In the genomic region with DNA sequence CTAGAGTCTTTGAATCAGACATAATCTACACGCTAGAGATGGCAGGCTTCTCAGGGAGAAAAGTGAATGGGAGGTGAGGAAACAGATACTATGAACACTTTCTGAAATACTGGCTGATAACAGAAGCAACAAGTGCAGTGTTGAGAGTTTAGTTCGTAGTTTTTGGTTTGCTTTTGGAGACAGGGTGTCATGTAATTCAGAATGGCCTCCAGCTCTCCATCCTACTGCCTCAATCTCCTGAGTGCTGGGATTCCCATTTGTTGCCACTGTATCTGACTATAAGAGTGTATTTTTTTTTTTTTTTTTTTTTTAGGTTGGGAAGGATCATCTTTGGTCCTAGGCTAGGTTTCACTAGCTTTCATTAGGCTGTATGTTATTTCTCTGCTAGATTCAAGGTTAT, we compare ENCODE assay signal across 9 mouse cellular contexts. TPM values are rescaled to one million over a fixed set of nuclear protein-coding genes. Genes with fewer than 3 reads are reported as not detected.
A peak's percentile ranks its signal among the peaks of the same experiment; 100 is the strongest.
DNase-seq lines count a peak whose midpoint lies in the region; ATAC-seq and TF ChIP-seq lines count a peak whose summit lies in the region.
"Had no signal": no experiment of that assay in that cellular context is flagged by ENCODE, and none has a peak within 500 bp of the region (broad histone marks: within the 10 kb centered on the region; RNA-seq: fewer than 3 reads in every experiment).

No protein-coding gene starts in this region.

- H3K9ac ChIP-seq in midbrain, embryonic 11.5 days (ENCODE audit: low read length), result no peak overlapping the region
- no peak overlapping the region for H3K9ac ChIP-seq in midbrain, embryonic 15.5 days
- 0 out of 2 replicates have a peak overlapping the region, but pooled peaks have one; percentile 89 for H3K9ac ChIP-seq in limb, embryonic 14.5 days (ENCODE audit: low read depth, low read length, severe bottlenecking)
- H3K9ac ChIP-seq in stomach, postnatal 0 days (ENCODE audit: low read length), result peak overlapping the region; percentile 96

- intact Hi-C loops in heart, postnatal 36 days (cut with DNase I), result no loop called here

- 50% methylated on average over 2 of the region's 2 CpGs for WGBS in heart, embryonic 10.5 days
- 86% methylated on average over 2 of the region's 2 CpGs for WGBS in midbrain, embryonic 11.5 days
- WGBS in midbrain, embryonic 15.5 days, result 82% methylated on average over 2 of the region's 2 CpGs
- WGBS in limb, embryonic 14.5 days, result 76% methylated on average over 2 of the region's 2 CpGs
- WGBS in stomach, postnatal 0 days, result 58% methylated on average over 2 of the region's 2 CpGs

- ATAC-seq in midbrain, embryonic 11.5 days (ENCODE audit: low FRiP score), result no peak
- no peak for ATAC-seq in midbrain, embryonic 15.5 days (replicated peaks)
- ATAC-seq in limb, embryonic 14.5 days (ENCODE audit: low FRiP score, low read depth), result no peak
- no peak for ATAC-seq in stomach, postnatal 0 days (ENCODE audit: low FRiP score, low TSS enrichment)

- H3K9me3 ChIP-seq in heart, embryonic 10.5 days, result no peaks in the 10 kb centered on the region
- H3K9me3 ChIP-seq in midbrain, embryonic 11.5 days (ENCODE audit: control insufficient read depth, low read length), result no peaks in the 10 kb centered on the region
- H3K9me3 ChIP-seq in midbrain, embryonic 15.5 days, result no peaks in the 10 kb centered on the region
- no peaks in the 10 kb centered on the region for H3K9me3 ChIP-seq in limb, embryonic 14.5 days (ENCODE audit: control insufficient read depth, low read length)
- H3K9me3 ChIP-seq in stomach, postnatal 0 days (ENCODE audit: control insufficient read depth, low read length), result no peaks in the 10 kb centered on the region

- peaks cover 27% of the 10 kb centered on the region for H3K4me1 ChIP-seq in heart, embryonic 10.5 days
- H3K4me1 ChIP-seq in midbrain, embryonic 11.5 days (ENCODE audit: control insufficient read depth, insufficient read depth, low read length), result peaks cover 22% of the 10 kb centered on the region; the same call in 1 of the 2 replicates
- peaks cover 32% of the 10 kb centered on the region for H3K4me1 ChIP-seq in midbrain, embryonic 15.5 days
- peaks cover 25% of the 10 kb centered on the region for H3K4me1 ChIP-seq in limb, embryonic 14.5 days (ENCODE audit: control insufficient read depth, insufficient read depth, low read length)
- no peaks in the 10 kb centered on the region for H3K4me1 ChIP-seq in stomach, postnatal 0 days (replicated peaks; ENCODE audit: control insufficient read depth, insufficient read depth)

- no peak for TF ChIP-seq POLR2A in limb, embryonic 14.5 days (IDR thresholded peaks at IDR 0.05; ENCODE audit: borderline replicate concordance, extremely low read depth, insufficient read depth, insufficient read length)

- H3K4me2 ChIP-seq in midbrain, embryonic 11.5 days, result no peak overlapping the region
- H3K4me2 ChIP-seq in midbrain, embryonic 15.5 days, result no peak overlapping the region; the same call in 1 of the 2 replicates
- peak overlapping the region; percentile 66 for H3K4me2 ChIP-seq in limb, embryonic 14.5 days (replicated peaks; ENCODE audit: low read depth, low read length, severe bottlenecking)
- peak overlapping the region; percentile 84 for H3K4me2 ChIP-seq in stomach, postnatal 0 days (replicated peaks; ENCODE audit: low read depth)

- peak overlapping the region; percentile 92 for H3K4me3 ChIP-seq in heart, embryonic 10.5 days
- H3K4me3 ChIP-seq in midbrain, embryonic 11.5 days (ENCODE audit: low read depth, low read length), result no peak overlapping the region
- H3K4me3 ChIP-seq in midbrain, embryonic 15.5 days, result no peak overlapping the region
- peak overlapping the region; percentile 86 for H3K4me3 ChIP-seq in limb, embryonic 14.5 days (replicated peaks; ENCODE audit: low read length)
- peak overlapping the region; percentile 94 for H3K4me3 ChIP-seq in stomach, postnatal 0 days (ENCODE audit: low read depth, low read length)

- TF ChIP-seq CTCF in stomach, postnatal 0 days (IDR thresholded peaks at IDR 0.05; ENCODE audit: low read depth), result no peak

- peaks cover 54% of the 10 kb centered on the region for H3K36me3 ChIP-seq in heart, embryonic 10.5 days
- peaks cover 26% of the 10 kb centered on the region for H3K36me3 ChIP-seq in midbrain, embryonic 11.5 days (ENCODE audit: control insufficient read depth, insufficient read depth, low read length)
- peaks cover 30% of the 10 kb centered on the region; the same call in 1 of the 2 replicates for H3K36me3 ChIP-seq in midbrain, embryonic 15.5 days (replicated peaks)
- H3K36me3 ChIP-seq in limb, embryonic 14.5 days (ENCODE audit: control insufficient read depth, insufficient read depth, low read length), result peaks cover 50% of the 10 kb centered on the region
- H3K36me3 ChIP-seq in stomach, postnatal 0 days (ENCODE audit: control insufficient read depth, insufficient read depth, low read length), result peaks cover 21% of the 10 kb centered on the region

- TF ChIP-seq EP300 in stomach, postnatal 0 days (optimal IDR thresholded peaks at IDR 0.05), result no peak

- H3K27ac ChIP-seq in heart, embryonic 10.5 days, result peak overlapping the region; percentile 98
- no peak overlapping the region for H3K27ac ChIP-seq in midbrain, embryonic 11.5 days (ENCODE audit: low read depth, low read length)
- no peak overlapping the region for H3K27ac ChIP-seq in midbrain, embryonic 15.5 days
- H3K27ac ChIP-seq in limb, embryonic 14.5 days (replicated peaks; ENCODE audit: low read depth, low read length), result peak overlapping the region; percentile 75
- peak overlapping the region; percentile 95 for H3K27ac ChIP-seq in stomach, postnatal 0 days (replicated peaks)

- DNase-seq in heart, embryonic 10.5 days (ENCODE audit: low spot score), result peak; percentile 30
- DNase-seq in heart, postnatal 36 days, result no peak
- peak; percentile 64 for DNase-seq in midbrain, embryonic 11.5 days (ENCODE audit: low spot score, missing footprints)
- no peak for DNase-seq in limb, embryonic 14.5 days (ENCODE audit: low spot score)
- DNase-seq in stomach, postnatal 0 days (ENCODE audit: low spot score), result peak; percentile 7
- no peak for DNase-seq in adrenal gland, adult 8-10 months
- DNase-seq in layer of hippocampus, adult 9-10 months (ENCODE audit: low spot score), result no peak
- DNase-seq: thymus, adult 18-20 months had no signal

- no peaks in the 10 kb centered on the region for H3K27me3 ChIP-seq in heart, embryonic 10.5 days (ENCODE audit: insufficient read depth, poor library complexity, severe bottlenecking)
- H3K27me3 ChIP-seq in midbrain, embryonic 11.5 days (ENCODE audit: control insufficient read depth, insufficient read depth, low read length), result no peaks in the 10 kb centered on the region
- no peaks in the 10 kb centered on the region for H3K27me3 ChIP-seq in midbrain, embryonic 15.5 days (replicated peaks)
- no peaks in the 10 kb centered on the region for H3K27me3 ChIP-seq in limb, embryonic 14.5 days (ENCODE audit: control insufficient read depth, insufficient read depth, low read length)
- H3K27me3 ChIP-seq in stomach, postnatal 0 days (ENCODE audit: control insufficient read depth, insufficient read depth, low read length), result no peaks in the 10 kb centered on the region

RNA-seq across cellular contexts. Expression of a gene that starts 1.1 kb away (rescaled TPM):
- polyA plus RNA-seq in heart, embryonic 10.5 days (2016; fragmentation: Nextera tagmentation; extraction: Ambion mirVana), result 30.9 and 40.6 TPM in 2 replicates
- 10 to 100 TPM; 10.1 to 11.2 TPM for total RNA-seq in heart, postnatal 36 days (2021)
- polyA plus RNA-seq in midbrain, embryonic 11.5 days (2014; fragmentation: Nextera tagmentation; extraction: Ambion mirVana), result 41.2 and 45.0 TPM in 2 replicates
- 22.4 and 22.9 TPM in 2 replicates for polyA plus RNA-seq in midbrain, embryonic 15.5 days (2015; fragmentation: Nextera tagmentation; extraction: Ambion mirVana)
- polyA plus RNA-seq in limb, embryonic 14.5 days (2012; rRNA removed), result 23.9 and 27.6 TPM in 2 replicates
- 31.0 and 34.6 TPM in 2 replicates for polyA plus RNA-seq in limb, embryonic 14.5 days (2014; fragmentation: Nextera tagmentation; extraction: Ambion mirVana)
- 16.6 and 21.3 TPM in 2 replicates for polyA plus RNA-seq in stomach, postnatal 0 days (2015; fragmentation: Nextera tagmentation; extraction: Ambion mirVana)
- total RNA-seq in adrenal gland, adult 8-10 months (2022), result 10 to 100 TPM; 18.3 to 29.6 (median 22.0) TPM

RNA-seq across cellular contexts. Expression of a gene that starts 1.9 kb away (rescaled TPM):
- polyA plus RNA-seq in heart, embryonic 10.5 days (2016; fragmentation: Nextera tagmentation; extraction: Ambion mirVana), result 371 and 403 TPM in 2 replicates
- total RNA-seq in heart, postnatal 36 days (2021), result 10 to 100 TPM; 95.1 to 98.9 TPM
- polyA plus RNA-seq in midbrain, embryonic 11.5 days (2014; fragmentation: Nextera tagmentation; extraction: Ambion mirVana), result 238 and 241 TPM in 2 replicates
- 192 and 207 TPM in 2 replicates for polyA plus RNA-seq in midbrain, embryonic 15.5 days (2015; fragmentation: Nextera tagmentation; extraction: Ambion mirVana)
- 317 and 333 TPM in 2 replicates for polyA plus RNA-seq in limb, embryonic 14.5 days (2012; rRNA removed)
- 353 and 358 TPM in 2 replicates for polyA plus RNA-seq in limb, embryonic 14.5 days (2014; fragmentation: Nextera tagmentation; extraction: Ambion mirVana)
- 265 and 289 TPM in 2 replicates for polyA plus RNA-seq in stomach, postnatal 0 days (2015; fragmentation: Nextera tagmentation; extraction: Ambion mirVana)
- 100 to 1,000 TPM; 127 to 155 (median 137) TPM for total RNA-seq in adrenal gland, adult 8-10 months (2022)

RNA-seq across cellular contexts. Expression of a gene that starts 5.9 kb away (rescaled TPM):
- polyA plus RNA-seq in heart, embryonic 10.5 days (2016; fragmentation: Nextera tagmentation; extraction: Ambion mirVana), result 153 and 184 TPM in 2 replicates
- 100 to 1,000 TPM in 1 of 2 experiments, 10 to 100 TPM in 1; 97.5 to 100 TPM for total RNA-seq in heart, postnatal 36 days (2021)
- 163 and 195 TPM in 2 replicates for polyA plus RNA-seq in midbrain, embryonic 11.5 days (2014; fragmentation: Nextera tagmentation; extraction: Ambion mirVana)
- polyA plus RNA-seq in midbrain, embryonic 15.5 days (2015; fragmentation: Nextera tagmentation; extraction: Ambion mirVana), result 89.7 and 99.0 TPM in 2 replicates
- polyA plus RNA-seq in limb, embryonic 14.5 days (2012; rRNA removed), result 251 and 282 TPM in 2 replicates
- 155 and 163 TPM in 2 replicates for polyA plus RNA-seq in limb, embryonic 14.5 days (2014; fragmentation: Nextera tagmentation; extraction: Ambion mirVana)
- 109 and 118 TPM in 2 replicates for polyA plus RNA-seq in stomach, postnatal 0 days (2015; fragmentation: Nextera tagmentation; extraction: Ambion mirVana)
- 100 to 1,000 TPM; 198 to 224 (median 207) TPM for total RNA-seq in adrenal gland, adult 8-10 months (2022)

RNA-seq across cellular contexts. Expression of a gene that starts 13.7 kb away (rescaled TPM):
- 76.5 and 95.2 TPM in 2 replicates for polyA plus RNA-seq in heart, embryonic 10.5 days (2016; fragmentation: Nextera tagmentation; extraction: Ambion mirVana)
- total RNA-seq in heart, postnatal 36 days (2021), result 10 to 100 TPM; 44.7 to 47.5 TPM
- 54.1 and 57.9 TPM in 2 replicates for polyA plus RNA-seq in midbrain, embryonic 11.5 days (2014; fragmentation: Nextera tagmentation; extraction: Ambion mirVana)
- 38.7 and 43.4 TPM in 2 replicates for polyA plus RNA-seq in midbrain, embryonic 15.5 days (2015; fragmentation: Nextera tagmentation; extraction: Ambion mirVana)
- polyA plus RNA-seq in limb, embryonic 14.5 days (2012; rRNA removed), result 58.5 and 79.8 TPM in 2 replicates
- polyA plus RNA-seq in limb, embryonic 14.5 days (2014; fragmentation: Nextera tagmentation; extraction: Ambion mirVana), result 64.8 and 64.9 TPM in 2 replicates
- polyA plus RNA-seq in stomach, postnatal 0 days (2015; fragmentation: Nextera tagmentation; extraction: Ambion mirVana), result 46.1 and 52.6 TPM in 2 replicates
- total RNA-seq in adrenal gland, adult 8-10 months (2022), result 100 to 1,000 TPM; 121 to 139 (median 132) TPM

RNA-seq across cellular contexts. Expression of a gene that starts 49.2 kb away (rescaled TPM):
- polyA plus RNA-seq in heart, embryonic 10.5 days (2016; fragmentation: Nextera tagmentation; extraction: Ambion mirVana), result 4.2 and 8.6 TPM in 2 replicates
- total RNA-seq in heart, postnatal 36 days (2021), result 1 to 10 TPM; 8.6 to 9.8 TPM
- 10.7 and 12.7 TPM in 2 replicates for polyA plus RNA-seq in midbrain, embryonic 11.5 days (2014; fragmentation: Nextera tagmentation; extraction: Ambion mirVana)
- polyA plus RNA-seq in midbrain, embryonic 15.5 days (2015; fragmentation: Nextera tagmentation; extraction: Ambion mirVana), result 17.9 and 19.0 TPM in 2 replicates
- polyA plus RNA-seq in limb, embryonic 14.5 days (2012; rRNA removed), result 48.6 and 72.0 TPM in 2 replicates
- polyA plus RNA-seq in limb, embryonic 14.5 days (2014; fragmentation: Nextera tagmentation; extraction: Ambion mirVana), result 28.5 and 34.7 TPM in 2 replicates
- 2.5 and 2.8 TPM in 2 replicates for polyA plus RNA-seq in stomach, postnatal 0 days (2015; fragmentation: Nextera tagmentation; extraction: Ambion mirVana)
- 1 to 10 TPM; 7.4 to 9.8 (median 8.7) TPM for total RNA-seq in adrenal gland, adult 8-10 months (2022)

Comparison
In these comparisons a context has a peak if more than half of its experiments do, and no peak if none do; other contexts are left out.
1. DNase-seq: peak in heart, embryonic 10.5 days (single experiment), midbrain, embryonic 11.5 days (single experiment) and stomach, postnatal 0 days (single experiment); none in heart, postnatal 36 days (0 of 2), limb, embryonic 14.5 days (single experiment), adrenal gland, adult 8-10 months (single experiment) and layer of hippocampus, adult 9-10 months (single experiment).
2. H3K27ac ChIP-seq: peak in heart, embryonic 10.5 days (single experiment), limb, embryonic 14.5 days (single experiment) and stomach, postnatal 0 days (single experiment); none in midbrain, embryonic 11.5 days (single experiment) and midbrain, embryonic 15.5 days (single experiment).
3. H3K4me3 ChIP-seq: peak in heart, embryonic 10.5 days (single experiment), limb, embryonic 14.5 days (single experiment) and stomach, postnatal 0 days (single experiment); none in midbrain, embryonic 11.5 days (single experiment) and midbrain, embryonic 15.5 days (single experiment).
4. H3K4me2 ChIP-seq: peak in limb, embryonic 14.5 days (single experiment) and stomach, postnatal 0 days (single experiment); none in midbrain, embryonic 11.5 days (single experiment) and midbrain, embryonic 15.5 days (single experiment).
5. H3K9ac ChIP-seq: peak in limb, embryonic 14.5 days (single experiment) and stomach, postnatal 0 days (single experiment); none in midbrain, embryonic 11.5 days (single experiment) and midbrain, embryonic 15.5 days (single experiment).